Mouse (Mus musculus) urinary bladder, postnatal 36 days (tissue): ENCODE data around the gene Gen1.
A peak's percentile ranks its signal among the peaks of the same experiment; 100 is the strongest.

Source experiments
- DNase-seq, 2 experiments: peaks; one replicate each; pipeline ENCODE4 v3.0.0; 2022; ENCODE audit warnings: low spot score in 2 of 2, mixed read lengths in 1 of 2

Gene Gen1

DNA sequence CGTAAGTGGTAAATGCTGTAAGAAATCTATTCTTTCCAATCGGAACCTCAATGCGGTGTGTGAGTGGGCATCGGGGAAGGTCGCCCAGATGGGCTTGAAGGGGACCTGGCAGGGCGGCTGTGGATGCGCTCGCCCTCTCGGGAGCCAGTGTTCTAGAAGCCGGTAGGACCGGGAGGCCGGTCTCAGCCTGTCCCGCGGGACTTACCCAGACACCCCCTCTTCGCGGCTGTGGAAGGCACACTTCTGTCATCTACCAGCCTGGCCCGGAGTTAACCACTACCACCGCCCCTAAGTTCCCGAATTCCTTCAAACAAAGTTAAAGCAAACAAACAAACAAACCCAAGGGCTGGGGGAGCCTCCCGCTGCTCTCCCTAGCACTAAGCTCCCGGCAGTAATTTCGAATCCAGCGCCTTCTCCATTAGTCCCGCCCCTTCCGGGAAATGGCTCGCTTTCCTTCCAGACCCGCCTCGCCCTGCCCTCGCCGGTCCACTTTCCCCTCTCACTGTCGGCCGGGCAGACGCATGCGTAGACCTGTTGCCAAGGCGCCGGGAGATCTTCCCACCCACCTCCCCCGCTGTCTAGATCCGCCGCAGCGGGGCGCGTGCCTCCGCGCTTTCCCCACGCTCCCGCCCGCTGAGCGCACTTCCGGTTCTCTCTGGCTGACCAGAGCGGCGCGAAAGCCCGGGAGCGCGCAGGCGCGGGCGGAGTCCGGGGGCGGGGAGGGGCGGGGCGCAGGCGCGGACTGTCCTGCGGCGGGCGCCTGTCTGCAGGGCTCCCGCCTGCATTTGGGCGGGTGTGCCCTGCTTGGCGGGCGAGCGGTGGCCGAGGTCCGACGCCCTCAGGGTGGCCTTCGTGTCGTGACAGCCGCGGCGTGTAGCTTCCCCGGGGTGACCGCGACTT is at the start of gene Gen1, which contains the start of gene Smc6:
TSS of gene Gen1 (minus strand) at position 420 of the 900 bp plus-strand sequence.
TSS of gene Smc6 (plus strand) at position 505 of the 900 bp plus-strand sequence.
- peak; percentile 89 to 95 for DNase-seq

DNA sequence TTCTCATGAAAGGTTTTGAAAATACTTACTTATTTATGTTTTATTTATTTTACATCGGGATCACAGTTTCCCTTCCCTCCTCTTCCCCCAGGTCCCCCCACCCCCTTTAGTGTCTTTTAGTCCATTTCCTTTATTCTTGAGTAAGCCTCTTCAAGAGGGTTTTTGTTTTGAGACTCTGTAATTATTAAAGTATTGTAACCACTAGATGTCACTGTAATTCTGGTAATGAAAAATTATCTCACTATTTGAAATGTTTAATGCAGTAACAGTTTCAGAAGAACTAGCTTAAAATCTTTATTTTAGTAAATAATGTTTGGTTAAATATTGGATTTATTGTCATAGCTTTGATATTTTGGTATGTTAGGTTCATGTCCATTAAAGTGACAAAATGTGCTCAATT is 48.2 kb upstream of the Gen1 start:
- DNase-seq, result no peak

DNA sequence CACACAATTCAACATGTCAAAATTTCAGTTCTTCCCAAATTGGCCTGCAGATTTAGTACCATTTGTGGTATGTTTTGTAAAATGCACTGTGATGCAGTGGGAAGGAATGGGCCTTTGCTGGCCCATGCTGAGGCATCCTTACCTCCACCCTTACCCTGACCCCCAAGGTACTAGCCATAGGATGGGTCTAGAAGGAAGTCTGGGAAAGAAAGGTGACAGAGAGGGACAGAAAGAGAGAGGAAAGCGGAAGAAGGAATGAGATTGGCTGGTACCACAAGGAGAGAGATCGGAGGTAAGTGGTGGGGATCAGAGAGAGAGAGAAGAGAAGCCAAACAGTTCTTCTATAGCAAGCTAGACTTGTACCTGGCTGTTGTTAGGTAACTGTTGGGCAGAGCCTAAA is 45.5 kb upstream of the Gen1 start:
- DNase-seq, result no peak

DNA sequence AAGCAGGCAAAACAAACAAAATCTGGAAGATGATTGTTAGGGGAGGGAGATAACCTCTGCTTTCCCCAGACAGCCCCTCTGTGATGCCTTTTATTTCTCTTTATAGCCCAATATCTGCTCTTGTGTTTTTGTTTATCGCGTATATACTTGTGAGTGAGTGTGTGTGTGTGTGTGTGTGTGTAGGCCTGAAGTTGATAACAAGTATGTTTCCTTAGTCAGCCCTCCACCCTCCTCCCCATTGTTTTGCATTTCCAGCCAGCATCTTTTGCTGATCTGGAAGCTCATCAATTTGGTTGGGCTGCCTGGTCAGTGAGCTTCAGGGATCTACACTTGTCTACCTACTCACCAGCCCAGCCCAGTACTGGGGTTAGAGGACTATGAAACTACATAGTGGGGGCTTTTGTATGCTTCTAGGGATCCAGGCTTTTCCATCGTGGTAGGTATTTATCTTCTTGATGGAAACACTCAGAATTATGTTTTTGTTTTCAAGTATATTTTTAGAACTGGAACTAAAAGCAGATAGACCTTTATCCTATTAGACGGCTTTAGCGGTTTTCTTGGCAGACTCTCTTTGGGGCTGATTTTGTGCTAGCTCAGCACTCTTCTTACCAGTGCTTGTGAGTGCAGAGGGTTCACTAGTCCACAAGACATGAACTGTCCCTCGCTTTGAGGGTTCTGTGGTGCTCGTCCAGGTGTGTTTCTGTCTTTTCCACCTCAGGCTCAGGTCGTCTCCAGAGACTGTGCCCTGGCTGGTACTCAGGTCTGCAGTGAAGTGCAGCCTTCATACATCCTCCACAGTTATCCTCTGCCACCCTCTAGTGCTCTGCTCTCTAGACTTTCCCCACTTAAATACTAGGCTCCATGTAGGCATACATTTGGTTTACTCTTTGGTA is 41.4 kb upstream of the Gen1 start:
- no peak for DNase-seq

DNA sequence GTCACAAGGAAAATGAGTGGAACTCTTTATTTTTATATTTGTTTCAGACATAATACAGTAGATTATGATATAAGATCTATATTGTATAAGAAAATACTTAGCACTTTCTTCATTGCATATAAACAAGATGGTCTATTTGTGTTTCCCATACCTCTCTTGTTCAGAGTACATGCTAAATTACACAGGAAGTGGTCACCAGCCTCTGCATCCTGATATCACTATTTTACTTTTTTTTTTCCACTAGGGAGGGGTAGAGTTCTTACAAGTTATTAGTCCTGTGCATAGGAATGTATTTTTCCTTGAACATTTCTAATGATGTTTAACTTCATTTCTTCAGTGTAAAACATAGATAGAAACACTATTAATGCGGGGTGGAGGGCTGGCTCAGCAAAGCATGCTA is 35.3 kb upstream of the Gen1 start:
- no peak for DNase-seq

DNA sequence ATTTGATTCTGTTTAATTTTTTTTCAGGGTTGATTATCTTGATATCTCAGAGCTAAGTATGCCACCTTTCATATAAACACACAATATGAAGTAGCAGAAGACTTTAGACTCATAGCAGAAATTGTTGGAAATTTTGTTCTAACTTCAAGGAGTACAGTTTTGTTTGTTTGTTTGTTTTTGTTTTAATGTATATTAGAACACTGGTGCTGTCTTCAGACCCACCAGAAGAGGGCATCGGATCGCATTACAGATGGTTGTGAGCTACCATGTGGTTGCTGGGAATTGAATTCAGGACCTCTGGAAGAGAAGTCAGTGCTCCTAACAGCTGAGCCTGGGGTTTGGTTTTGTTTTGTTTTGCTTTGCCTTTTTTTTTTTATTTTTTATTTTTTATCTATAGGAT is 20.8 kb upstream of the Gen1 start:
- DNase-seq, result no peak

DNA sequence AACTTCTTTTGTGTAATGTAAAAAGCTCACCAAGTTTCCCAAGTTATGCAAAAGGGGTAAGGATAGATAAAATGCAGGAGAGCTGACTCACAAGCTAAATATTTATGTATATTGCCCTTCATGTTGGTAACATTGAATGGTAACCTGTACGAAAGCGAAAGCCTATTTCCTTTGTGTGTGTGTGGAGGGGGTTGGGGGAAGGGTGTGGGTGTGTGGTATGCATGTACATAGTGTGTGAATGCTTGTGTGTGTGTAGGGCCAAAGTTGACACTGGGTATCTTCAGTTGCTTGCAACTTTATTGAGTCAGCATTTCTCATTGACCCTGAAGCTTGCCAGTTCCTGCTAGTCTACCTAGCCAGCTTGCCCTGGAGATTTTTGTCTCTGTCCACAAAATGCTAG is 16.0 kb upstream of the Gen1 start:
- DNase-seq, result no peak

DNA sequence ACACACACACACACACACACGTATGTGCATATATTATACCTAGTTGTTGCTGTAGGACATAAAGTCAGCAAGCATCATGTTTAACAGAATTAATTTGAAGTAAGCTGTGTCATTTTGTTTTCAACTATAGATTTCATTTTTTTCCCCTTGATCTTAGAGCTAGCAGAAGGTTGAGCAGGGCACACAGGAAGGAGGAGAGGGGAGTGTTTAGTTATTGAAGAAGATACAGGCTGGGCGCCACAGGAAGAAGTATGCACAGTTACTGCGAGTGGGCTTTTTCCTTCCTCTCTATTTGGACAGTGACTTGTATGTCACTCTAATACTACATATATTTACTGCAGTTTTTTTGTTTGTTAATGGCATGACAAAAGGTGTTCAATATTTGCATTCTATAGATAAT is 14.3 kb upstream of the Gen1 start:
- DNase-seq, result no peak

DNA sequence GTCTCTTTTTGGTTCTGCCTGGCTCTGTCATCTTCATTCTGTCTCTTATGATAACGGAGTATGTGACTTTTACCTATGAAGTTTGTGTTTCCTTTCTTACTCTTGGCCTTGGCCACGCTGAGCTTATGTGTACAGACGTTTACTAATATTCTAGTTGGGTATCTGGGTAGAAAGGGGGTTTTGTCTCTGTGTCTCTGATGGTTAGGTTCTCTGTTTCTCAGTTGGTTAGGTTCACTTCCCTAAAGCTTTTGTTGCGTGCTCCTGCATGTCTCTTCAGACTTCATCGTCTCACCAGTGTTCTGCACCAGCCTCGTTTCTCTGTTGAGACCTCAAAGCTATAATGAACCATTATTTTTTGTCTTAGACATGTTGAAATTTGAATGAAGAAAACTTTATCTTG is 11.6 kb upstream of the Gen1 start:
- DNase-seq, result no peak

DNA sequence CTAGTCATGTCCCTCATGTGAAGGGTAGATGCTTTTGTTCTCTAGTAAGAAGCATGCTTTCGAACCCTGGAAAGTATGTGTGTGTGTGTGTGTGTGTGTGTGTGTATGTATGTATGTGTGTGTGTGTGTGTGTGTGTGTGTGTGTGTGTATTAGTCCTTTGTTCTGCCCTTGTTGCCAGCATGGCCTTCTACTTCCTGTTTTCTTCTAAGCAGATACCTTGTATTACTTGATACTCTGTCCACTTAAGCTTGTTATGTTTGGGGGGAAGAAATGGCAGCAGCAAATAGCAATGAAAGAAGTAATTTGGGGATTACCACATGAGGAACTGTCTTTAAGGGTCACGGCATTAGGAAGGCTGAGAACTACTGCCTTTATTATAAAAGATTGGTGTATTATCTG is 11.0 kb upstream of the Gen1 start:
- no peak for DNase-seq

DNA sequence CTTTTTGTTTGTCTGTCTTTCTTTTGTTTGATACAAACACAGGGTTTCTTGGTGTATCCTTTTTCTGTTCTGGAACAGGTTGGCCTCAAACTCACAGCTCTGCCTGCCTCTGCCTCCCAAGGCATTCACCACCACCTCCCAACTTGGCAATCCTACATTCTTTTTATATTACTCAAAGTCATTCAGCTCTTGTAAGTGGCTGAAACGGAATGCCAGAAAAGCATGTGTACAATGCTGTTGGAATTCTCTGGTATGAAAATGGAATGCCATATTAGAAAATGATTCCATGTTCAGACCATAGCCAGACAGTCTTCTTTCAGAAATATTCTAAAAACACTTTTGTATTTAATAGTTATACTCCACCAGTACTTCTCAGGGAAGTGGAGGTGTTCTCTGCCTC is 7.6 kb upstream of the Gen1 start:
- DNase-seq, result no peak

DNA sequence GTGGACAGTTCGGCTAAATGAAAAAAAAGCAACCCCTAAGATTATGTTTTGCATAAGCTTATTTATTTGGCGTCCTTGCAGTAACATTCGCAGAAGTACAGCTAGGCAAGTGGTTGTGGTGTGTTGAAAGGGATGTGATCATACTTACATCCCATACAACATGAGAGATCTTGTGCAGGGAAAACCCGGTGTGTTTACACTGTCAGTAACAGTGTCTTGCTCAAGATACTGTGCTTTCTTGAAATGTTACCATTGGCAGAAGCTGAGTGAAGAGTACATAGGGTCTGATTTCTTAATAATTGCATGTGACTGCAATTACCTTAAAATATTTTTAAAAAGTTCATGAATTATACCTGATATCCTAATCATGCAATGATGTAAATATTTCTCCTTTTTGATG is 7.0 kb upstream of the Gen1 start:
- DNase-seq, result no peak

DNA sequence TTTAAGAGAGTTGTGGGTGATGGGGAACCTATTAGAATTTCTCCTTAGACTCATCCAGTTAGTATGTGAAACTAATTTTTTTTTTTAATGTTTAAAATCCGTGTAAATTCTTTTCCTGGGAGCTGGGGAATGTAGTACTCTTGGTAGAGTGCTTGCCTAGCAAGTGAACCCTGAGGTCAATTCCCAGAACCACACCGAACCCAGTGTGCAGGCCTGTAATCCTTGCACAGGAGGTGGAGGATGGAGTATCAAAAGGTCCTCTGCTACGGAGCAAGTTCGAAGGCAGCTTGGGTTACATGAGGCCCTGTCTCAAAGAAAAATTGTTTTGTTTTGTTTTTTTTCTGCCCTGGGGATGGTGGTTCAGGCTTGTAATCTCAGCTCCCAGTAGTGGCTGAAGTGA is 1.4 kb upstream of the Gen1 start:
- no peak for DNase-seq

DNA sequence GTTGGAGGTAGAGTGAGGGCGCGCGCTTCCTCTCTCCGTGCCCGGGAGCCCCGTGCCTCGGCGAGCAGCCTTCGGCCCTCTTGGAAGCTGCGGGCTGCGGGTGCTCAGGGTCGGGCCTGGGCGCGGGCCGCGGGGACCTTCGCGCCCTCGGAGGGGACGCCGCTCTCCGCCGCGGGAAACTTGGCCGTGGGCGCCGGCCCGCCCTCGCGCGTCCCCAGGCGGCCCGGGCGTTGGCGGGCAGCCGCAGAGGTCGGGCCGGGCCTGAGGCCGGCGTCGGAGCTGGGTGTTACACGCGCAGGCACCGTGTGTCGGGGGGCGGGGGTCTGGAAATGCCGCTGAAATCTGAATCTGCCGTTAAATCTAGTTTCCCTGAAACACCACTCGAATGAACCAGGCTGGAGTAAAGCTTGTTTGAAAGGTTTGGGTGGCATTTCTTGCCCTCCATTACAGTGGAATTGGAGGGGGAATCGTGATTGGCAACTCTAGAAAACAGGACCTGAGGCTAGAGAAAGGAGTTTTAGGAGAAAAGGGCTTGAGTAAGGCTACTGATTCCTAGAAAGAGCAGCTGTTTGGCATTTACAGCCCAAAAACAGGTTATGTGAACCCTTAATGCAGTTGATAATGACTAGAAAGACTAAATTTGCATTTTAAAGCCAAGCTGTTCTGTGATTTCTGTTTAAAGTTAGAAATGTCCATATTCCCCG is 833 bp upstream of the Gen1 start:
- DNase-seq, result no peak

DNA sequence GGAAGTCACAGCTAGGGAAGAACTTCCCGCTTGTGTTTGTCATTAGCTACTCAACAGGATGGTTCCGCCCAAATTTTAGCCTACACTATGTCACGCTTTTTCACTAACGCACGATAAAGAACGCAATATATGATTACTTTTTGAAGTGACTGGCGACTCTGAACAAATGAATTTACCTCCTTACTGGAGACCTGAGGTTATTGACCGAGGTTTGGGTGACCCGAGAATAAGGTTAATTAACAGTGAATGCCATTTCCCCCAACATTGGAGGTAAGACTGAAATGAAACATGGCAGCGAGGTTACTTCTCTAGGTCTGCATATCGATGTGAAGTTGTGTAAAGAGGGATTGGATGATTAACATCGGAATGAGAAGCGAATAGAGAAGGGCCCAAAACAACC is 706 bp downstream of the Gen1 start:
- no peak for DNase-seq

DNA sequence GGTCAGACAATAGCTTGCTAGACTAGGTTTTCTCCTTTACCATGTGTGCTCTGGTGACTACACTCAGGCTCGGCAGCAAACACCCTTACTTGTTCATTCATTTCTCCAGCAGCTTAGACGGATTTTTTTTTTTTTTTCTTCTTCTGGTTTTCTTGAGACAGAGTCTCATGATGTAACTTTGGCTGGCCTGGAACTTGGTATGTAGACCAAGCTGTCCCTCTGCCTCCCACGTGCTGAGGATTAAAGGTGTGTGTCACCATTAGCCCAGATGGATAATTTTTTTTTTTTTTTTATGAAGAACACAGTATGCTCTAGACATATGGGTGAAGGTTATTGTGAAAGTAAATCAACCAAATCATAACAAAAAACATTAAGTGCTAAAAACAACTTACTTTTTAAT is 15.3 kb downstream of the Gen1 start:
- no peak for DNase-seq

DNA sequence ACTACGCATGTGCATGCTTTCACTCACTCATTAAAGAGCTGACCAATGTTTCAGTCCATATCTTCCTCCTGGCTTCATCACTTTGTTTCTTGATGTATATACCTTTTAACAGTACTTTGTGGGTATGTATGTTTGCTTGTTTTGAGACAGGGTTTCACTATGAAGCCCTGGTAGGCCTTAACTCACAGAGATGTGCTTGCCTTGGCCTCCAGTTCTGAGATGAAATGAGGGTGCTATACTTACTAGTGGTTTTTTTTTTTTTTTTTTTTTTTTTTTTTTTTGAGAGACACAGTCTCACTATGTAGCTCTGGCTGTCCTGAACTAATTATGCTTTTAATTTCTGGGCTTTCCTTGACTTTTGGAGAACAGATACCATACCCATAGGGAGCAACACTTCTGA is 18.1 kb downstream of the Gen1 start:
- no peak for DNase-seq

DNA sequence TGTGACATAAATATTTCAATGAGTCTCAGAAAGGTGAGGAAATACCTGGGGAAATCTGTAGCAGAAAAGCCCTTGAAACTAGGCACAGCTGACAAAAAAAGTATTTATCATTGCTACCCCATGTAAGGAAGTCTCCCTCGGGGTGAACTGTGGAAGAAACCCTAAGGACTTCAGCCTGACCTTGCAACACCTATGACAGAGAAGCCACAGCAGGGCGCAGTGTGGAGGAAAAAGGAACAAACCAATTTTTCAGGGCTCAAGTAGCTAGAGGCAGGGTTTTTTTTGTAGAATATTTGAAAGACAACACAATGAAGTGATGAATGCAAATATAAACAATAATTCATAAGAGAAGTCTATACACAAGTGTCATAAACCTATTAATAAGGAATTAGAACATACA is 29.6 kb downstream of the Gen1 start:
- DNase-seq, result no peak

DNA sequence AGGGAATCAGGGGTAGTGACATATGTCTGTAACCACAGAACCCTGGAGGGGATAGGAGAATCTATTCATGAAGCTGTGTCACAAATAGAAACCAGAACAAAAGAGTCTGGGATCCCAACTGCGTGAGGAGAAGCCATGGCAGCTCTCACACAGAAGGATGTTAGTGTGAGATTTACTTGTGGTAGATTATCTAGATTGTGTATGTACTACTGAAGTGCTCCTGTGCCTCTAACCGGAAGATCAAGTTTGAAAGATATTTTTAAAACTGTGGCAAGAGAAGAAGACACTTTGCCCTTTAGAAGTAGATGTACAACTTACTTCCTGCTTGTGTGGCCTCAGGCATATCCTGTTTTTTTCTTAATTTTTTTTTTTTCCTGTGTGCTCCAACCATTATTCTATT is 35.3 kb downstream of the Gen1 start:
- DNase-seq, result no peak

DNA sequence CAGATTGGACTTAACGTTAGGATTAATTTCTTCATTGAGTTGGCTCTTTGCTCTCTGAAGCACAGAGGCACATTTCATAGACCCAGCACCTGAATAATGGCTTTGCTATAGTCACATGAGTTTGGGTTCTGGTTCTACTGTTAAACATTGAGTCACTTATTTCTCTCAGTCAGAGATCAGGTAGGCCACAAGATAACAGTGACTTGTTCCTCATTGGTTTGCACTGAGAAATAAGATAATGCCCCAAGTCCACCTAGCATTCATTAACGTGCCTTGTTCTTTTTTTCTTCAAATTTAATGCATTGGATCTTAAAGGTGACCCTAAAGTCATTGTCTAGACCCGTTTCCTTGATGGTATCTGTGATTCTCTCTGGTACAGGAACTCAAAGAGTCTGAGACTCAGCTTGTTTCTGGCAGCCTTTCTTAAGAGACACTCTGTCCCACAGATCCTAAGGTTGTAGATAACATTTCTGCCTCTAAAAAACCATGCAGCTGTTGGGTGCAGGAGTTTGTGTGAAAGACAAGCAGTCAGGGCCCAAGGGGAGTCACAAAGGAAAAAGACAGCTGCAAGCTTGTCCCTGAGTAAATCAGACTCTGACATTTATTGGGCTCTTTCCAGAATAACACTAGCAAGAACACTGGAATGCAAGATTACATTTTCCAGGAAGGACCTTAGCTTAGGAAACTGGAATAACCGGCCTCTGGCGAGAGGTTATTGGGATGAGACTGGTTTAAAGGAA is 38.9 kb downstream of the Gen1 start:
- no peak for DNase-seq

DNA sequence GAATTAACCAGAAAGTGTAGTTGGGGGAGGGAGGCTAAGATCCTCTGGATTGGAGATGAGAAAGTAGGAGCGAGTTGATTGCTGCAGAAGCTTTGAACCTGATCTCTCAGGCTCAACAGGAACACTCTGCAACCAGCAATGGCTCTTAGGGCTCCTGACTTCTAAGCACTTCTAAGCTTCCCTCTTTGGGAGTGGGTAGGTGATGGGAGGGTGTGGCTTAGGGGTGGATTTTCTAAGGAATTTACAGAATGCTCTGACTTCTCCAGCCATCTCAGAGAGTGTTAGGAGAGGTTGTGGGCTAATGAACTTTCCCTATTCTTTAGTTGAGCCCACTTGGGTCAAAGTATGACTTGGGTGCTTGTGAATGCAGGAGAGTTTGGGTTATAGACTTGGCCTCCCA is 39.5 kb downstream of the Gen1 start:
- DNase-seq, result no peak

DNA sequence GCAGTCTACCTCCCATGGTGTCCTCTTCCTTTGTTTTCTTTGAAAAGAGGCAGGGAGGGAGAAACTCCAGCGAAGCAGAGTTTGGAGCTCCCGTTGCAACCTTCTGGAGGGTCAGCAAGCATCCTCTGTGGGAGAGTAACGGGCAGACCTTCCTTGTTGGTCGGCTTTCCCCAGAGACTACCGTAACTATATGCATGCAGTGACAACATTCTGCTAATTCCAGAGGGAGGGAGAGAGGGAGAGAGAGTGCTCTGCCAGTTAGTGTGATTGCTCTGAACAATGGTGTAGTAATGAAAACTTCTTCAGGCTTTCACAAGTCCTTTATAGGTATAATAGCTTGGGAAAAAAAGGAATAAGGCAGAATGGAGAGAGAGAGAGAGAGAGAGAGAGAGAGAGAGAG is 40.9 kb downstream of the Gen1 start:
- DNase-seq, result no peak
